Mouse (Mus musculus) brain, embryonic 14.5 days (tissue): Measurements from ENCODE around the gene Cenpv.

ENCODE experiments used
- CTCF ChIP-seq: fragments of 200-500 bp; IDR thresholded peaks from 2 replicates; pipeline ENCODE4 v1.5.1; 2012; ENCODE audit warnings: inconsistent platforms, mild to moderate bottlenecking, moderate library complexity, borderline replicate concordance; ENCODE audit not compliant: insufficient read depth, insufficient read length; ENCODE audit errors: extremely low read depth
- POLR2A ChIP-seq: fragments of 200-500 bp; IDR thresholded peaks from 2 replicates; pipeline ENCODE4 v1.6.1; 2012; ENCODE audit warnings: mild to moderate bottlenecking, inconsistent platforms, borderline replicate concordance; ENCODE audit not compliant: poor library complexity, insufficient read depth, insufficient read length, severe bottlenecking; ENCODE audit errors: extremely low read depth

- no peak for TF ChIP-seq CTCF
- TF ChIP-seq POLR2A = no peak
Measured at GRCm38 (mm10) chr11:62486949-62487348, 52.1 kb downstream of the Cenpv start.
